Mouse (Mus musculus): ENCODE data around the gene Dhx16. TPM values are rescaled to one million over a fixed set of nuclear protein-coding genes. Genes with fewer than 3 reads are reported as not detected.
A peak's percentile ranks its signal among the peaks of the same experiment; 100 is the strongest.

Dhx16 gene
- 42.0 and 42.1 TPM in 2 replicates for polyA plus RNA-seq (2015; fragmentation: Nextera tagmentation; extraction: Ambion mirVana)

- Histone ChIP-seq H3K4me3 (peak within 1 kb of the TSS; percentile 96), H3K4me2 (peak within 1 kb of the TSS; percentile 76), H3K9ac (peak within 1 kb of the TSS; percentile 82), H3K9me3 (no peaks in the 10 kb centered on the region), H3K27me3 (no peaks in the 10 kb centered on the region), H3K4me1 (peaks cover 16% of the 10 kb centered on the region), H3K36me3 (peaks cover 52% of the 10 kb centered on the region), H3K27ac (peak within 1 kb of the TSS; percentile 69)
- peak; percentile 86 for ATAC-seq (ENCODE audit: borderline replicate concordance, extremely low read depth, low FRiP score, low TSS enrichment)
- 5% methylated on average over 66 of the region's 66 CpGs for WGBS
These were observed at the start of gene Dhx16 for GRCm38 (mm10) chr17:35879245-35880057. Gene Dhx16, plus strand, starts transcription at chr17:35879819.

DNA sequence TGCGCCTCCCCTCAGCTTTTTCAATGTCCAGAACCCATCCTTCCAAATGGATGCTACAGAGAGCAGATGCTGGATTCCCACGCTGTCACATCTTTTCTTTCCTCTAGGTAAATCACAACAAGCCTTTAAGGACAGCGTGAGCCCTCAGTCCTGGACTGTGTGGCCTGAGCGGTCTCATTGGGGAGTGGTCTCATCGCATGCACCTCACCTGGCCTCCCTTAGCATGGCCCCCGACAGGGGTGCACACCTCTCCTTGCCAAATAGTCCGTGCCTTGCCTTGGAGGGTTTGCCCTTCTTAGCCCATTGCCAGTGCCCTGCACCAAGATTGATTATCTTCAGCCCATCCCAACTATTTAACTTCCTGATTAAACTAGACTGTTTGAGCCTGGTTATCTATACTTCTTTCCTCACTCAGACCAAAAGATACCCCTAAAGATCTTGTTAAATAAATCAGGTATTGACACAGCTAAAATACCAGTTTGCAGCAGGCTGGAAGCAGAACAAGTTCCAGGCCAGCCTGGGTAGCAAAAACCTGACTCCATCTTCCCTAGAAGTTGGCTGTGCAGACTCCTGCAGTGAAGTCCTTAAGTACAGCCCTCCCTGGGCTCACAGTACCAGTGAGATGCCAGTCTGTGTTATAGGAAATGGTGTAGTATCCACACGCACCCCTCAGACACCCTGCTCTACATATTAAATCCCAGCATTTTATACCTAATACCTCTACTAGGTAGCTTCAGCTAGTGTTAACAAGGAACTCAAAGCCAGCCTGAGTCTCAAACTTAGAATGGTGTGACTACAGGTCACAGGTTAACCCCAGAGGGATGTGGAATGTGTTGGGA lies 47.0 kb upstream of the Dhx16 start:
- no peaks in the 10 kb centered on the region for H3K27me3 ChIP-seq
- H3K4me2 ChIP-seq = no peak overlapping the region
- no peak overlapping the region for H3K4me3 ChIP-seq
- H3K4me1 ChIP-seq = peaks cover 40% of the 10 kb centered on the region
- H3K36me3 ChIP-seq = peaks cover 63% of the 10 kb centered on the region
- H3K9ac ChIP-seq = no peak overlapping the region
- ATAC-seq (ENCODE audit: borderline replicate concordance, extremely low read depth, low FRiP score, low TSS enrichment) = no peak
- no peaks in the 10 kb centered on the region for H3K9me3 ChIP-seq
- 0 out of 2 replicates have a peak overlapping the region, but pooled peaks have one; percentile 5 for H3K27ac ChIP-seq
- 53% methylated on average over 8 of the region's 8 CpGs for WGBS

DNA sequence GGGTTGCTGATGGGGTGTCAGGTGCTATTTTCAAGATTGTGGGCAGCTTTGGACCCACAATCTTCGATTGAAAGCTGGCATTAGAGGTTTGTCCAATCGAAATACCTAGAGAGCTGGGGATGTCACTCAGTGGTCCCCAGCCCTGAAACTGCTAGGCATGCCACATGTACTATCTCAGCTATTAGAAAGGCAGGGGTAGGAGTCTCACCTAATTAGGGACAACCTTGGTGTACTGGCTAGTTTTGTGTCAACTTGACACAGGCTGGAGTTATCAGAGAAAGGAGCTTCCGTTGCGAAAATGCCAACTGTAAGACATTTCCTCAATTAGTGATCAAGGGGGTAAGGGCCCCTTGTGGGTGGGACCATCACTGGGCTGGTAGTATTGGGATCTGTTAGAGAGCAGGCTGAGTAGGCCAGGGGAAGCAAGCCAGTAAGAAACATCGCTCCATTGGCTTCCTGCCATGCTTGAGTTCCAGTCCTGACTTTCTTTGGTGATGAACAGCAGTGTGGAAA lies 46.3 kb upstream of the Dhx16 start:
- ATAC-seq (ENCODE audit: borderline replicate concordance, extremely low read depth, low FRiP score, low TSS enrichment) = no peak
- Histone ChIP-seq H3K4me2 (no peak overlapping the region), H3K27me3 (no peaks in the 10 kb centered on the region), H3K9ac (no peak overlapping the region), H3K4me3 (no peak overlapping the region), H3K4me1 (peaks cover 40% of the 10 kb centered on the region), H3K36me3 (peaks cover 57% of the 10 kb centered on the region), H3K27ac (0 out of 2 replicates have a peak overlapping the region, but pooled peaks have one; percentile 5), H3K9me3 (no peaks in the 10 kb centered on the region)
- whole genome bisulfite sequencing = 18% methylated on average over 5 of the region's 5 CpGs

- H3K4me2 ChIP-seq = 0 out of 2 replicates have a peak overlapping the region, but pooled peaks have one; percentile 81
- no peak for ATAC-seq (ENCODE audit: borderline replicate concordance, extremely low read depth, low FRiP score, low TSS enrichment)
- H3K27ac ChIP-seq = no peak overlapping the region
- WGBS = 47% methylated on average over 5 of the region's 5 CpGs
- no peak overlapping the region for H3K4me3 ChIP-seq
- H3K36me3 ChIP-seq = peaks cover 57% of the 10 kb centered on the region
- peaks cover 40% of the 10 kb centered on the region for H3K4me1 ChIP-seq
- H3K9ac ChIP-seq = no peak overlapping the region
- H3K9me3 ChIP-seq = no peaks in the 10 kb centered on the region
- H3K27me3 ChIP-seq = no peaks in the 10 kb centered on the region
These were observed 45.7 kb upstream of the Dhx16 start for GRCm38 (mm10) chr17:35833894-35834293.

- H3K27me3 ChIP-seq = no peaks in the 10 kb centered on the region
- peaks cover 57% of the 10 kb centered on the region for H3K36me3 ChIP-seq
- H3K9ac ChIP-seq = peak overlapping the region; percentile 92
- H3K27ac ChIP-seq = no peak overlapping the region
- peak overlapping the region; percentile 81 for H3K4me2 ChIP-seq
- H3K9me3 ChIP-seq = no peaks in the 10 kb centered on the region
- no peak for ATAC-seq (ENCODE audit: borderline replicate concordance, extremely low read depth, low FRiP score, low TSS enrichment)
- H3K4me1 ChIP-seq = peaks cover 47% of the 10 kb centered on the region
- WGBS = 59% methylated on average over 26 of the region's 26 CpGs
- H3K4me3 ChIP-seq = peak overlapping the region; percentile 65
These were observed 44.8 kb upstream of the Dhx16 start for GRCm38 (mm10) chr17:35834696-35835422.

GRCm38 (mm10) chr17:35835424-35836140 lies 44.0 kb upstream of the Dhx16 start:
- Histone ChIP-seq H3K4me1 (peaks cover 40% of the 10 kb centered on the region), H3K9me3 (no peaks in the 10 kb centered on the region), H3K27me3 (no peaks in the 10 kb centered on the region), H3K4me3 (peak overlapping the region; percentile 65), H3K4me2 (peak overlapping the region; percentile 81), H3K36me3 (peaks cover 56% of the 10 kb centered on the region), H3K9ac (peak overlapping the region; percentile 92), H3K27ac (no peak overlapping the region)
- no peak for ATAC-seq (ENCODE audit: borderline replicate concordance, extremely low read depth, low FRiP score, low TSS enrichment)
- WGBS = 58% methylated on average over 26 of the region's 26 CpGs

DNA sequence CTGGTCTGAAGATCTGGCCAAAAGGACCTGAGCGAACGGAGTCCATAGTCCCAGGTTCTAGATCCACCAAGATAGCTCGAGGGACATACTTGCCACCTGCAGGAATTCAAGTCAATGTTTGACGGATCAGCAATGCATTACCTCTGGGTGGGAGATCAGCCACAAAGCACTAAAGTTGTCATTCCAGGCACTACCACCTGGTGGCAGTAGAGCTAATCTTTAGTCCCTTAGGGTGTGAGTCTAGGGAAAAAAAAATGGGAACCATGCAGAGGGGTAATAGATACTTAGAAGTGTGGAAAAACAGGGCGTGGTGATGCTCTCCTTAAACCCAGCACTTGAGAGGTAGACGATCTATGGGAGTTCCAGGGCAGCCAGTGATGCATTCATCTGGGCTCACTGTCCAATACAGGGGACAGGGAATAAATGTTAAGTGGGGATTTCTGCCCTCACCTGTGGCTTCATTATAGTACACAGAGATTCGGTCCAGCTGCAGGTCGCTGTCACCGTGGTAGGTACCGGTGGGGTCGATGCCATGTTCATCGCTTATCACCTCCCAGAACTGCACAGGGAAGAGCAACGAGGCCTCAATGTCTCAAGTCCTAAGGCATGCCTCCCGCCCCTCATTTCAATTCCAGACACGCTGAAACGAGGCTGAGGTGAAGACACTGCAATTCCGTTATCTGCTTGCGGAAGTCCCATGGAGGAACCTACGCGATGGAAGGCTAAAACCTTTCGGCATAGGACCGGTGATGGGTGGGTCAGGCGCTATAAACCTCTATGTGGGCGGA lies 43.2 kb upstream of the Dhx16 start:
- no peak for ATAC-seq (ENCODE audit: borderline replicate concordance, extremely low read depth, low FRiP score, low TSS enrichment)
- Histone ChIP-seq H3K27ac (peak overlapping the region; percentile 98), H3K9me3 (no peaks in the 10 kb centered on the region), H3K36me3 (peaks cover 48% of the 10 kb centered on the region), H3K4me1 (peaks cover 40% of the 10 kb centered on the region), H3K4me3 (peak overlapping the region; percentile 65), H3K27me3 (no peaks in the 10 kb centered on the region), H3K9ac (peak overlapping the region; percentile 92), H3K4me2 (peak overlapping the region; percentile 81)
- 4% methylated on average over 24 of the region's 24 CpGs for WGBS

DNA sequence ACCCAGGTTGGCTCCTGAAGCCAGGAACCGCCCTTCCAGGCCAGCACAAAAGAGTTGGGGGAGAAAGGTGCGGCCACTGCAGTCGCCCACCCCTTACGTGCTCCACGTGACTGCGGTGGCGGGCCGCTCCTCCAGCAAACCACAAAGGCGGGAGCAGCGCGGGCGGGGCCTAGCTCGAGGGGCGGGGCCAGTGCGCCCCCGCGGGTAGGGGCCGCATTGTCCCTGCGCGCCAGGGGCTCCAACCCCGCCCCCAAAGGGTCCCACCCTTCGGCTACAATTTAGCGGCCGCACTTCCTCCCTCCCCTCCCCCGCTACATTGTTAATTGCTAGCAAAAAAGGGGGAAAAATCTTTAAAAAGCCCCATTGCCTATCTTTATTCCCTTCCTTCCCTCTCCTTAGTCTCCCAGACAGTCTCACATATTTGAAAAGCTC lies 42.6 kb upstream of the Dhx16 start:
- Histone ChIP-seq H3K36me3 (peaks cover 45% of the 10 kb centered on the region), H3K4me2 (peak overlapping the region; percentile 81), H3K27ac (peak overlapping the region; percentile 98), H3K27me3 (no peaks in the 10 kb centered on the region), H3K4me1 (peaks cover 40% of the 10 kb centered on the region), H3K9me3 (no peaks in the 10 kb centered on the region), H3K9ac (peak overlapping the region; percentile 92), H3K4me3 (peak overlapping the region; percentile 65)
- WGBS = 0% methylated on average over 25 of the region's 25 CpGs
- ATAC-seq (ENCODE audit: borderline replicate concordance, extremely low read depth, low FRiP score, low TSS enrichment) = peak; percentile 46

DNA sequence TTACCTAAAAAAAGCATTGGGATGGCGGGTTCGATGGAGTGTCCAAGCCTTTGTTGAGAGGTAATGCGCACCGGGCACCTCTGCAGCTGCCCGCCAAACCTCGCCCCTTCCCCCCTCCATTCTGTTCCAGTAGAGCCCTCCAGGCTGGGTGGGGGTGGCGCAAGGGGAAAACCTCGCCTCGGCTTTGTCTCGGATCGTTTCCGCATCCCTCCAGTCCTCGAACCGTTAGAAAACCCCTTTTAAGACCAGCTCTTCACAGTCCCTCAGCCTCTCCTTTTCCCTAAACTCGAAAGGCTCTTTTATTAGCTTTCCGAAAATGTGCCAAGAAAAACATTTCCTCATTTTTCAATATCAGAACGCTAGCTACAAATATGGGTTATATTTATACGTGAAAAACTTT lies 42.1 kb upstream of the Dhx16 start:
- peak overlapping the region; percentile 98 for H3K27ac ChIP-seq
- peak overlapping the region; percentile 92 for H3K9ac ChIP-seq
- peak; percentile 6; the same call in 1 of the 2 replicates for ATAC-seq (ENCODE audit: borderline replicate concordance, extremely low read depth, low FRiP score, low TSS enrichment)
- peaks cover 40% of the 10 kb centered on the region for H3K36me3 ChIP-seq
- H3K4me1 ChIP-seq = peaks cover 41% of the 10 kb centered on the region
- peak overlapping the region; percentile 65 for H3K4me3 ChIP-seq
- WGBS = under 1% methylated on average over 18 of the region's 18 CpGs
- no peaks in the 10 kb centered on the region for H3K9me3 ChIP-seq
- no peaks in the 10 kb centered on the region for H3K27me3 ChIP-seq
- peak overlapping the region; percentile 81 for H3K4me2 ChIP-seq

- Histone ChIP-seq H3K36me3 (peaks cover 34% of the 10 kb centered on the region), H3K4me1 (peaks cover 44% of the 10 kb centered on the region)
- under 1% methylated on average over 29 of the region's 29 CpGs for WGBS
These were observed 41.5 kb upstream of the Dhx16 start, which contains the start of gene Tubb5 for GRCm38 (mm10) chr17:35838122-35838544. Gene Tubb5, minus strand, starts transcription at chr17:35838306.

More at GRCm38 (mm10) chr17:35838122-35838544, 41.5 kb upstream of the Dhx16 start, which contains the start of gene Tubb5:
- Histone ChIP-seq H3K9me3 (no peaks in the 10 kb centered on the region), H3K4me2 (peak within 1 kb of the TSS; percentile 81), H3K4me3 (peak within 1 kb of the TSS; percentile 65), H3K27ac (peak within 1 kb of the TSS; percentile 98), H3K9ac (peak within 1 kb of the TSS; percentile 92), H3K27me3 (no peaks in the 10 kb centered on the region)
- ATAC-seq (ENCODE audit: borderline replicate concordance, extremely low read depth, low FRiP score, low TSS enrichment) = peak; percentile 82

Data from lung, embryonic 15.5 days (tissue).